Mouse (Mus musculus) granulocyte monocyte progenitor cell, adult 5-6 weeks (primary cell): ENCODE data around the gene Rnf217. TPM values are rescaled to one million over a fixed set of nuclear protein-coding genes. Genes with fewer than 3 reads are reported as not detected.

Source experiments
- ATAC-seq: replicated peaks from 2 replicates; pipeline ENCODE4 v1.8.0; 2016; ENCODE audit warnings: mild to moderate bottlenecking, moderate TSS enrichment, inconsistent platforms; ENCODE audit not compliant: poor library complexity, severe bottlenecking
- total RNA-seq, 2 experiments: library from RNA; stranded (forward) in 1 of 2; stranded (reverse) in 1 of 2; fragments of 200-712, 200-1000 nt in 1 of 2; fragments of >200 nt in 1 of 2; fragmentation: Nextera tagmentation in 1 of 2; gene quantifications; 2 replicates each; pipeline ENCODE4 v1.2.3; 2014 to 2017

Gene Rnf217
- total RNA-seq, 2 experiments from 2014 or later: 2.1 to 3.7 TPM

GRCm38 (mm10) chr10:31557311-31557710 lies 51.7 kb downstream of the Rnf217 start:
- no peak for ATAC-seq

- ATAC-seq: peak; percentile 57; the same call in 1 of the 2 replicates
Observed at GRCm38 (mm10) chr10:31555433-31555960, 53.5 kb downstream of the Rnf217 start.

GRCm38 (mm10) chr10:31553302-31553701 lies 55.7 kb downstream of the Rnf217 start:
- no peak for ATAC-seq

GRCm38 (mm10) chr10:31551850-31552249 lies 57.1 kb downstream of the Rnf217 start:
- peak; percentile 37; the same call in 1 of the 2 replicates for ATAC-seq

GRCm38 (mm10) chr10:31551362-31551761 lies 57.6 kb downstream of the Rnf217 start:
- ATAC-seq: no peak

GRCm38 (mm10) chr10:31547156-31547555 lies 61.8 kb downstream of the Rnf217 start:
- no peak for ATAC-seq

GRCm38 (mm10) chr10:31544149-31544942 lies 64.6 kb downstream of the Rnf217 start:
- peak; percentile 81 for ATAC-seq

- no peak for ATAC-seq
Observed at GRCm38 (mm10) chr10:31540518-31540917, 68.5 kb downstream of the Rnf217 start.

- peak; percentile 71 for ATAC-seq
Observed at GRCm38 (mm10) chr10:31539351-31539750, 69.6 kb downstream of the Rnf217 start.

GRCm38 (mm10) chr10:31538721-31539120 lies 70.3 kb downstream of the Rnf217 start:
- ATAC-seq: peak; percentile 36

GRCm38 (mm10) chr10:31538243-31538642 lies 70.7 kb downstream of the Rnf217 start:
- ATAC-seq: peak; percentile 67

- ATAC-seq: no peak
Observed at GRCm38 (mm10) chr10:31537213-31537612, 71.8 kb downstream of the Rnf217 start.

GRCm38 (mm10) chr10:31535046-31535445 lies 73.9 kb downstream of the Rnf217 start:
- ATAC-seq: no peak

GRCm38 (mm10) chr10:31533270-31533826 lies 75.6 kb downstream of the Rnf217 start:
- no peak for ATAC-seq

- ATAC-seq: no peak
Observed at GRCm38 (mm10) chr10:31532782-31533181, 76.2 kb downstream of the Rnf217 start.

- no peak for ATAC-seq
Observed at GRCm38 (mm10) chr10:31528297-31528984, 80.5 kb downstream of the Rnf217 start.

GRCm38 (mm10) chr10:31525705-31526104 lies 83.3 kb downstream of the Rnf217 start:
- ATAC-seq: no peak

GRCm38 (mm10) chr10:31519420-31519819 lies 89.6 kb downstream of the Rnf217 start:
- ATAC-seq: peak; percentile 100

- ATAC-seq: 0 out of 2 replicates have a peak, but pooled peaks have one; percentile 23
Observed at GRCm38 (mm10) chr10:31518210-31518609, 90.8 kb downstream of the Rnf217 start.

- ATAC-seq: no peak
Observed at GRCm38 (mm10) chr10:31517192-31517591, 91.8 kb downstream of the Rnf217 start.

- ATAC-seq: no peak
Observed at GRCm38 (mm10) chr10:31515897-31516296, 93.1 kb downstream of the Rnf217 start.
